Mouse (Mus musculus) yolk sac, embryonic 10.5 days (tissue): ENCODE measurements around the gene Olfr1200.

Experiments used
- DNase-seq: peaks from one replicate; pipeline ENCODE4 v3.0.0-alpha.2; 2017; ENCODE audit warnings: low spot score

Olfr1200 gene

GRCm38 (mm10) chr2:88770388-88770787, at the start of gene Olfr1200:
Olfr1200 (minus strand) TSS chr2:88770488.
- DNase-seq: no peak

GRCm38 (mm10) chr2:88814196-88814595, 43.9 kb upstream of the Olfr1200 start, which contains the start of gene Olfr1202:
Olfr1202 (plus strand) TSS chr2:88814496.
- DNase-seq: no peak

DNA sequence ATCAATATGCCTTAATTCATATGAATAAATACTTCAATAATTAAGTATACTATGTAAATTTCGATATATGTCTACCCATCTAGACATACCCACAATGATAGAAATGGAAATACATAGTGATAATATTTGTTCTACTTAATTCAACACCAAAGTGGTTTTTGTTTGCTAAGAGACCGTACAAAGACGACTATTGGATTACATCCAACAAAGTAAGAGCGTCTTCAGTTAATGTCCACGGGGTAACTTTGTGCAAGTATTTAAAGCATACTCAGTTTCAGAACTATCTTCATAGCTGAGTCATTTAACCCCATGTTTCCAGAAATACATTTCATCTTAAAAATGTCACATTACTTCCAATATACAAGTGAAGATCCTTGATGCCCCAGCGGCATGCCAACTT, 22.4 kb upstream of the Olfr1200 start, which contains the start of gene Olfr1201:
Gene Olfr1201 (plus strand): TSS at position 301 of the 400 bp plus-strand sequence.
- no peak for DNase-seq

GRCm38 (mm10) chr2:88760369-88760768, 9.9 kb downstream of the Olfr1200 start, which contains the start of gene Olfr1199:
Olfr1199 (minus strand) TSS chr2:88760469.
- no peak for DNase-seq

- no peak for DNase-seq
Measured at GRCm38 (mm10) chr2:88751270-88751669, 19.0 kb downstream of the Olfr1200 start, which contains the start of gene Olfr1198. Olfr1198 (minus strand) TSS chr2:88751370.

DNA sequence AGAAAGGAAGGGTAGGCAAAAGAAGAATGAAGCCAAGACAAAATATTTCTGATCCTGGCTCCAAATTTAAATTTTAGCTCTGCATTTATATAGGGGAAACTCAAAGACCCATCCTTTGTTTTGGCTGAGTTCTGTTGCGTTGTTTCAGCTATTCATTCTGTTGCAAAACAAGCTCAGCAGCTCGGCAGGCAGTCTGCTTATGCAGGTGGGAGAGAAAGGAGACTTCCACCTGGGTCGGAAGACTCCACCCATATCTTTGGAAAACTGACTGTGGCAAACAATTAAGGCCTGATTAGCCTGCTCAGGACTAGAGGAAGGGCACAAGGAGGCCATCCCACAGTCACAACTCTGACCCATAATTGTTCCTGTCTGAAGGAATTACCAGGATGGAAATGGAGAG, 26.9 kb downstream of the Olfr1200 start:
- no peak for DNase-seq

DNA sequence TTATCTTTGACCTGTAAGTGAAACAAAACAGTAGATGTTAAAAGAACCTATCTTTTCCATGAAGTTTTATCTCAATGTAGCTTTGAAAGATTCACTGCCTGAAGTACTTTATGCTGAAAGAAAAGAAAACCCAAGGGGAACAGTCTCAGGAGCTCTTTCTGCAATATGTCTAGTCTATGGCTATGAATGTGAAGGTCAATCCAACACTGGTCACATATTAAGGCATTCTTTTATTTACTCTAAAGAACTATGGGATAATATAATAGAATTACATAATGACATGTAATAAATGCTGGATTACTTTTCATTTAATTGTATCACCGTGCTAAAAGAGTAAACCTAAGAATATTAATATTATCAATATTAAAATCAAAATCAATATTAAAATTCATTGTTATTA, 38.0 kb downstream of the Olfr1200 start, which contains the start of gene Olfr1197:
Gene Olfr1197 (minus strand): TSS at position 101 of the 400 bp plus-strand sequence.
- DNase-seq: no peak
